Mouse (Mus musculus) liver, embryonic 13.5 days (tissue): ENCODE measurements around the gene Gm42417. TPM values are rescaled to one million over a fixed set of nuclear protein-coding genes. Genes with fewer than 3 reads are reported as not detected.
A peak's percentile ranks its signal among the peaks of the same experiment; 100 is the strongest.

Experiments
- ATAC-seq: fragments of 200-750 bp; cut with Nextera tagmentation; 2 replicates; pipeline ENCODE4 v1.8.0; 2017; ENCODE audit warnings: low read depth, mild to moderate bottlenecking, moderate number of reproducible peaks, moderate library complexity
- DNase-seq: peaks from one replicate; pipeline ENCODE4 v3.0.0; 2022
- H3K27ac ChIP-seq: fragments of 300-500 bp; sonication (generic); 2 replicates; pipeline ENCODE4 v1.5.1; 2015; ENCODE audit warnings: moderate library complexity, mild to moderate bottlenecking, inconsistent platforms
- H3K27me3 ChIP-seq: fragments of 300-500 bp; sonication (generic); 2 replicates; pipeline ENCODE4 v1.6.1; 2015; ENCODE audit warnings: mild to moderate bottlenecking, inconsistent platforms
- H3K36me3 ChIP-seq: fragments of 300-500 bp; sonication (generic); 2 replicates; pipeline ENCODE4 v1.6.1; 2015; ENCODE audit warnings: mild to moderate bottlenecking, inconsistent platforms
- H3K4me1 ChIP-seq: fragments of 300-500 bp; sonication (generic); replicated peaks from 2 replicates; pipeline ENCODE4 v1.6.1; 2015; ENCODE audit warnings: inconsistent platforms
- H3K4me2 ChIP-seq: fragments of 300-500 bp; sonication (generic); 2 replicates; pipeline ENCODE4 v1.6.1; 2015; ENCODE audit warnings: inconsistent platforms, mild to moderate bottlenecking, moderate library complexity
- H3K4me3 ChIP-seq: fragments of 300-500 bp; sonication (generic); replicated peaks from 2 replicates; pipeline ENCODE4 v1.5.1; 2015; ENCODE audit warnings: mild to moderate bottlenecking, inconsistent platforms
- H3K9ac ChIP-seq: fragments of 300-500 bp; sonication (generic); 2 replicates; pipeline ENCODE4 v1.6.1; 2015; ENCODE audit warnings: mild to moderate bottlenecking, inconsistent platforms
- H3K9me3 ChIP-seq: fragments of 300-500 bp; sonication (generic); replicated peaks from 2 replicates; pipeline ENCODE4 v1.6.1; 2016; ENCODE audit warnings: inconsistent platforms
- WGBS: fragments of 180-500 bp; shearing (Covaris S2); methylation state at CpG from one replicate; pipeline ENCODE4 v1.1.7; 2015; ENCODE audit not compliant: insufficient replicate concordance; 5-methylcytosine and 5-hydroxymethylcytosine counted together
- polyA plus RNA-seq: library from polyadenylated mRNA; unstranded; fragments of >200 nt; fragmentation: Nextera tagmentation; extraction: Ambion mirVana; gene quantifications from 2 replicates; pipeline ENCODE4 v1.2.1, GENCODE M21; 2015

Gene Gm42417
- polyA plus RNA-seq, 1 experiment from 2014 or later = not detected

DNA sequence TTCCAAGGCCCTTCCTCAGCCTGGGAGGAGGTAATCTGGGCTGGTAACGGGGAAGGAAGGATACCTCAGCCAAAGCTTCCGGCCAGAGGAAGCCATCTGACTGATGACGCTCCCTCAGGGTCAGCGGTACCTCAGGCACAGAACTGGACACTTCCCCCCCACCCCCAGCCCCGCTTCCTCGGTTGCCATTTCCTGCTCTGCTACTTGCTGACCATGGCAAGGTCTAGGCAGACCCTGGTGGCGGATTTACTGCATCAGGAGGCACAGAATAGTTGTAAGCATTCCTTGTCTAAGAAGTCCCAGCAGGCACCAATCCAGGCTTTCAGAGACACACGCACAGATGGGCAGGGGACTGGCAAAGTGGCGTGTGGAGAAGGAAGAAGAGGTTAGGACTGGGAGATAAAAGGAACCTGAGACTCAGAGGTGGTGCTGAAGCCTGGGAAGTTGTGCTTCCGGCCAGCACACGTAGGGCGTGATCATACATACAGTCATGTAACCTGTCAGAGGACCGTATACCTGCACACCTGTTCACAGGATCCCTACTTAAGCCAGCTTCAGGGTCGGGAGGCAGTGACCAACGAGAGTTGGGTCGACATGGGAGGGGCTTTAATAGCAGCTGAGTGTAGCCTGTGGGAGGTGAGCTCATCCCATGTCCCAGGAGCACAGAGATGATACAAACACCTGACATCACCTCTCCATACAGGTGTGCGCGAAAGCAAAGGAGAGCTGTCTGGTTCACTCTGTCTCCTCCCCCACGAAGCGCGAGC is 15.6 kb upstream of the Gm42417 start:
- Histone ChIP-seq H3K4me1 (peaks cover 40% of the 10 kb centered on the region), H3K4me3 (peak overlapping the region; percentile 64; the same call in 1 of the 2 replicates), H3K9ac (0 out of 2 replicates have a peak overlapping the region, but pooled peaks have one; percentile 33), H3K4me2 (peak overlapping the region; percentile 67), H3K27ac (peak overlapping the region; percentile 43; the same call in 1 of the 2 replicates), H3K9me3 (no peaks in the 10 kb centered on the region), H3K36me3 (peaks cover 26% of the 10 kb centered on the region; the same call in 1 of the 2 replicates), H3K27me3 (peaks cover 63% of the 10 kb centered on the region)
- DNase-seq = no peak
- no peak for ATAC-seq
- WGBS = 44% methylated on average over 21 of the region's 21 CpGs

DNA sequence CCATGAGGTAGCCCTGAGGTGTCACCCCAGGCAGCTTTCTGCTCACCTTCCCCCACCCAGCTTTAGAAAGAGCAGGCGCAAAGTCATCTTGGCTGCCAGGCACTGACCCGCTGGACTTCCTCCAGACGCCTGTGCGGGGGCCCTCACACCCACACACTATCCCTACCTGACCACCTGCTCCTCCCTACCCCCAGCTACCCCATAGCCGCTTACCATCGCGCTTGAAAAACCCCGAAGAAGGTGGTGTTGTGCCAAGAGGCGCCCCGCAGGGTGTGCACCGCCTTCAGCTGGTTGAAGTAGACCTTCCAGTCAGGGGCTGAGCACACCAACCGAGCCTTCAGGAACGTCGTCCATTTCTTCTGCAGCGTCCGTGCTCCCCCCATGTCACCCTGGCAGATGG is 13.3 kb upstream of the Gm42417 start:
- Histone ChIP-seq H3K36me3 (peaks cover 35% of the 10 kb centered on the region), H3K4me3 (no peak overlapping the region), H3K9me3 (no peaks in the 10 kb centered on the region), H3K9ac (no peak overlapping the region), H3K4me1 (peaks cover 31% of the 10 kb centered on the region), H3K27ac (no peak overlapping the region), H3K4me2 (no peak overlapping the region), H3K27me3 (peaks cover 40% of the 10 kb centered on the region)
- ATAC-seq (no peak), DNase-seq (no peak)
- WGBS = 77% methylated on average over 16 of the region's 16 CpGs

DNA sequence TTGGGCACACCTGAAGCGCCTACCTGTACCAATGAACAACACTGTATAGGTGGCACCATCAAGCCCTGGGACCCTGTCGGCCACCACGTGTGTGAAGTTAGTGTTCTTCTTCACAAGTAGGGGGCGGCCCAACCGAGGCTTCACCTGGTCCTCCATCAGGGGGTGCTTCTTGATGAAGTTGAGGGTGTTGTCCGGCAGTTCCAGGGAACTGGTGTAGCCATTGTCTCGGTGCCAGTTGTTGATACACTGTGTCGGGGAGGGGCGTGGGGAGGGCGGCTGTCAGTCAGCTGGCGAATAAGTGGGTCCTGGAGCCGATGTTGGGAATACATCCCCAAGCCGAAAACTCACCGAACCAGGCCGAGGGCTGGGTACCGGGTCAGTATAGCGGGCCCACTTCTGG is 12.7 kb upstream of the Gm42417 start:
- Histone ChIP-seq H3K27ac (no peak overlapping the region), H3K4me2 (no peak overlapping the region), H3K36me3 (peaks cover 35% of the 10 kb centered on the region), H3K4me3 (no peak overlapping the region), H3K4me1 (peaks cover 28% of the 10 kb centered on the region), H3K9ac (no peak overlapping the region), H3K27me3 (peaks cover 34% of the 10 kb centered on the region), H3K9me3 (no peaks in the 10 kb centered on the region)
- no peak for DNase-seq
- no peak for ATAC-seq
- WGBS = 76% methylated on average over 17 of the region's 17 CpGs

DNA sequence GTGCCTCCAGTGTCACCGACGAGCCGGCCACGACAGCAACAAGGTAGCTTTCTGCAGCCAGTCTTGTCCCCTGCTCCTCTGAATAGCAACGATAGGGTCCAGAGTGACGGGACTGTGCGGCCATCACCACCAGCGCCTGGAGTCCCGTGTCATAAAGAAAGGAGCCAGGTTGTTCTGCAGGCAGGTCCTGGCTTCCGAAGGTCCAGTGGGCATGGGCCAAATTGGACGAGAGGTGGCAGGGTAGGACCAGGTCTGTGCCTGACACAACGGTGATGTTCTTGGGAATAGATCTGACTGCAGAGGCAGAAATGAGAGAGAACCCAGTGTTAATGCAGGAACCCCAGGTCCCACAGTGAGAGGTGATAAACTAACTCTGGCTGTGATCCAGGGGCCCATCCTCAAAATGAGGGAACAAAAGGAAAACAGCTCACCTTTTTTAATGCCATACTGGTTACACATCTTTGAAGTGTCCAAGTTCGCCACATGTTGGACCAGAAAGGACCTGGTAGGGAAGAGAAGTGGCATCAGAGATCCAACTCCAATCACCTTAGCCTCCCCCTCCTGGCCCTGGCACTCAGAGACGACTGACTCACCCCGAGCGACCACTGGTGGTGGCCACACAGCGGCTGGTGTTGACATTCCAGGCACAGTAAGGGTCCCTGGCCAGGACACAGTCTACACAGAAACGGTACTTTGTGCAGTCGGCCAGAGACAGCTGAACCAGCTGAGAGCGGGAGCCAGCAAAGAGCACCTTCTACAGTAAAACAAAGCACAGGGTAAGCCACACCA is 11.0 kb upstream of the Gm42417 start:
- Histone ChIP-seq H3K36me3 (peaks cover 35% of the 10 kb centered on the region), H3K27ac (no peak overlapping the region), H3K27me3 (peaks cover 18% of the 10 kb centered on the region), H3K4me2 (no peak overlapping the region), H3K4me1 (peaks cover 31% of the 10 kb centered on the region), H3K9me3 (no peaks in the 10 kb centered on the region), H3K4me3 (no peak overlapping the region), H3K9ac (no peak overlapping the region)
- ATAC-seq = no peak
- no peak for DNase-seq
- WGBS = 77% methylated on average over 20 of the region's 20 CpGs

GRCm38 (mm10) chr1:36549491-36549890 is 10.3 kb upstream of the Gm42417 start:
- no peak overlapping the region for H3K4me3 ChIP-seq
- WGBS = 79% methylated on average over 18 of the region's 18 CpGs
- H3K4me1 ChIP-seq = peaks cover 23% of the 10 kb centered on the region
- H3K27ac ChIP-seq = no peak overlapping the region
- no peak for ATAC-seq
- H3K9me3 ChIP-seq = no peaks in the 10 kb centered on the region
- H3K4me2 ChIP-seq = no peak overlapping the region
- H3K36me3 ChIP-seq = peaks cover 35% of the 10 kb centered on the region
- H3K9ac ChIP-seq = no peak overlapping the region
- DNase-seq = no peak
- peaks cover 10% of the 10 kb centered on the region for H3K27me3 ChIP-seq

DNA sequence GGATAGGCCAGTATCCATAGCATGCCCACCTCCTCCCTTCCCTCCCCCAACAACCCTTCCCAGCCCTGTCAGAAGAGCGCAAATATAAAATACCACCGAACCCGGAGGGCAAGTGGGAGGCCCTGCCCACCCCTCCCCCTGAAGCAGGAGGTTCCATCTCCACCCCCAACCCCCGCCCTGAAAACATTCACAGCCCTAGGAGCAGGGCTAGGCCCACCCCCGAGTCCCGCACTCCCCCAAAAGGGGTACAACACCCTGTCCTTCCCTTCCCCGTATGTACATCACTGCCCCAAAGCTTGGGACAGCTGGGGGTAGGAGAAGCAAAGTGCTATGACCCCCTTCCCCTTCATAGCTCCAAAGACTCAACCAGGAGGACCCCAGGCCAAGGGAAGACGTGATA is 9.5 kb upstream of the Gm42417 start:
- Histone ChIP-seq H3K9me3 (no peaks in the 10 kb centered on the region), H3K9ac (no peak overlapping the region), H3K36me3 (peaks cover 32% of the 10 kb centered on the region), H3K4me2 (no peak overlapping the region), H3K4me3 (no peak overlapping the region), H3K27me3 (peaks cover 3% of the 10 kb centered on the region; the same call in 1 of the 2 replicates), H3K4me1 (peaks cover 20% of the 10 kb centered on the region), H3K27ac (no peak overlapping the region)
- DNase-seq (no peak), ATAC-seq (no peak)
- 68% methylated on average over 8 of the region's 8 CpGs for WGBS

GRCm38 (mm10) chr1:36547981-36548598 is 8.9 kb upstream of the Gm42417 start:
- no peak overlapping the region for H3K4me3 ChIP-seq
- H3K27me3 ChIP-seq = no peaks in the 10 kb centered on the region
- H3K27ac ChIP-seq = no peak overlapping the region
- 60% methylated on average over 9 of the region's 9 CpGs for WGBS
- H3K36me3 ChIP-seq = peaks cover 26% of the 10 kb centered on the region
- no peaks in the 10 kb centered on the region for H3K9me3 ChIP-seq
- H3K9ac ChIP-seq = no peak overlapping the region
- H3K4me1 ChIP-seq = peaks cover 20% of the 10 kb centered on the region
- ATAC-seq = no peak
- 0 out of 2 replicates have a peak overlapping the region, but pooled peaks have one; percentile 77 for H3K4me2 ChIP-seq
- DNase-seq = no peak

DNA sequence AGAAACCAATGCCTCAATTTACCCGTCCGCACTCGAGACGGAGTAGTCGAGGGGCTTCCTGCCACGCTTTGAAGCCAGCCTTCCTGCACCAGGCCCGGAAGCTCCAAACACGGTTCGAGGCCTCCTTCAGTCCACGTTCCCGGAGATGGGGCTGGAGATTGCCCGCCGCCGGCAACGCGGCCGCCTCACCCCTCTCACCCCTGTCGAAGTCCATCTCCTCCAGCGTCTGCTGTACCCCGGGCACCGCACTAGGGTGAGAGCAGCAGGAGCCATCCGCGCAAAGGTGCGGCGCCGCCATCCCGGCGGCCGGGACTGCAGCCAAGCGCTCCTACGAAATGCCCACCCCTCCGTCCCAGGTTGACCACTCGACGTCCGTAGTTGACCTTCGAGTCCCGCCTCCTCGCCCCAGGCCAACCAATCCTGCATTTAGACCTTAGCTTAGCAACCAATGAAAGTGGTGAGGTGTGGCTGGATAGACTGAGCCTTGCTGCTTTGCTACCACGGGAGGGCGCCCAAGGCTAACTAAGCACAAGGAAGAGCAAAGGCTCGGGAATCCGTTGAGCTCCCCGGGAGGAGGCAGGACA is 7.8 kb upstream of the Gm42417 start, which contains the start of gene Ankrd39:
Gene Ankrd39, minus strand, starts transcription at position 558 of the 584 bp plus-strand sequence.
- Histone ChIP-seq H3K27me3 (no peaks in the 10 kb centered on the region), H3K9ac (peak within 1 kb of the TSS; percentile 74), H3K4me3 (peak within 1 kb of the TSS; percentile 70), H3K4me1 (peaks cover 20% of the 10 kb centered on the region), H3K36me3 (peaks cover 30% of the 10 kb centered on the region), H3K4me2 (peak within 1 kb of the TSS; percentile 77), H3K27ac (0 out of 2 replicates have a peak within 1 kb of the TSS, but pooled peaks have one; percentile 4), H3K9me3 (no peaks in the 10 kb centered on the region)
- ATAC-seq (peak; percentile 99), DNase-seq (peak; percentile 95)
- WGBS = under 1% methylated on average over 43 of the region's 43 CpGs

DNA sequence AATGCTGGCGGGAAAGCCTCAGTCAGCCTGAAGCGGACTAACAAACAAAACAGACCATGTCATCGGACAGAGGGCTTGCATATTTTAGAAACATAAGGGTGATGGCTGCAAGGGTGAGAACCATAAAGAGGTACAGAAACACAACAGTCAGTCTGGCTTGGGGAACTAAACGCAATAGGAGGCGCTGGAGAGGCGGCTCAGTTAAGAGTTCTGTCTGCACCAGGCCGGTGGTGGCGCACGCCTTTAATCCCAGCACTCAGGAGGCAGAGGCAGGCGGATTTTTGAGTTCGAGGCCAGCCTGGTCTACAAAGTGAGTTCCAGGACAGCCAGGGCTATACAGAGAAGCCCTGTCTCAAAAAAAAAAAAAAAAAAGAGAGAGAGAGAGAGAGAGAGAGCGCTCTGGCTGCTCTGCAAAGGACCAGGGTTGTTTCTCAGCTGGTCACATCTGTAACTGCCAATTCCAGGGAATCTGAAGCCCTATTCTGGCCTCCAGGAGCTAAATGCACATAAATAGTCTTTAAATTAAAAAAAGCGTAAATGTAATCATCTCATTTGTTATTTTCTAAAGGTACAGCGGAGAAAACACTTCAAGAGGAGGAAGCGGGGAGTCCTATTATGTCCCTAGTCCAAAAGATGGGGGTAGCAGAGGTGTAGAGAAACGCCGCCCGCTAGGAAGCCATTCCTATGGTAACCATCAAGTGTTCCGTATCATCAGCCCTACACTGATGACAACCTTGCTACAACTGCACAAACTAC is 6.8 kb upstream of the Gm42417 start:
- Histone ChIP-seq H3K27me3 (no peaks in the 10 kb centered on the region), H3K9ac (peak overlapping the region; percentile 74), H3K4me3 (peak overlapping the region; percentile 70), H3K36me3 (peaks cover 29% of the 10 kb centered on the region), H3K4me1 (peaks cover 20% of the 10 kb centered on the region), H3K9me3 (no peaks in the 10 kb centered on the region), H3K4me2 (peak overlapping the region; percentile 77), H3K27ac (no peak overlapping the region)
- no peak for ATAC-seq
- 52% methylated on average over 19 of the region's 19 CpGs for WGBS
- no peak for DNase-seq

DNA sequence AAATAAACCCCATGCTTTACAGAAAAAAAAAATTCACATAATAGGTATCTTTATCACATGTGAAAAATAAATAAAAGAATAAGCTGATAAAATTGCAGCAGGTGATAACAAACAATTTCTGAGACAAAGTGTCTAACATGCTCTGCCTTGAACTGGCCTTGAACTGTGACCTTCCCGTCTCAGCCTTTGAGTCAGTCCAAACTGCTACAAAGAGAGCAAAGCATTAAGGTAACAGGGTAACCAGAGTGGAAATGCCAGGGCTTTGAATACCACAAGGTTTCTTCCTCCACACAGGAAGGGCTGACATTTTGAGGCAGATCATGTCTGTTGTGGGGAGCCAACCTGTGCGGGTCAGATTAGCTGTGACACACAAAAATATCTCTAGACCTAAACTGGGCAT is 6.2 kb upstream of the Gm42417 start:
- Histone ChIP-seq H3K27me3 (no peaks in the 10 kb centered on the region), H3K9me3 (no peaks in the 10 kb centered on the region), H3K4me3 (no peak overlapping the region), H3K36me3 (peaks cover 27% of the 10 kb centered on the region), H3K27ac (no peak overlapping the region), H3K4me1 (peaks cover 20% of the 10 kb centered on the region), H3K9ac (no peak overlapping the region), H3K4me2 (peak overlapping the region; percentile 77)
- ATAC-seq (no peak), DNase-seq (no peak)
- 43% methylated on average over 2 of the region's 2 CpGs for WGBS
